Mouse (Mus musculus): Measurements from ENCODE around the gene Shank1. TPM values are rescaled to one million over a fixed set of nuclear protein-coding genes. Genes with fewer than 3 reads are reported as not detected.
"Not testable (repeated sequence)": the region's sequence is repeated elsewhere in the genome, so short reads cannot be mapped to it uniquely, and the experiment has no call there.

Gene Shank1
- total RNA-seq, 1 experiment = 1.0 TPM

DNA sequence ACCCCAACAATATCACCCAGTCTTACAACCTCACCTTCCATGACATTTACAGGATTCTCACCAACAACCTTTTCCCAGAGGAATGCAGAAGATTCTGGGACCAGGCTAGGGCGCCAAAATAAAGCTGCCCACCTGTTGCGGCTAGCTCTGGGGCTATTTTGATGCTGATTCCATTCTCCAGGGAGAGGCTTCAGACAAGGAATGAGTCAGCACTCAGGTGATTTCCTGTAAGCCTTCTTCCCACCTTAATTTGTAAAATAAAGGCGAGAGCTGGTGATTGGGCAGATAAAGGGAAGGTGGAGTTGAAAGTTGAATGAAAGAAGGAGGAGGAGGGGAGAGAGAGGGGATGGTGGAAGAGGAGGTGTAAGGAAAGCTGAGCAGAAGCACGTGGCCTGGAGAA, 18.6 kb upstream of the Shank1 start:
- no peak overlapping the region for H3K4me3 ChIP-seq (ENCODE audit: insufficient read depth in 1 of 2, low read depth in 1 of 2, low read length in 2 of 2, poor library complexity in 1 of 2, severe bottlenecking in 1 of 2)
- no peaks in the 10 kb centered on the region for H3K9me3 ChIP-seq (ENCODE audit: control insufficient read depth, insufficient read depth, low read depth, low read length)
- in situ Hi-C loops (cut with MboI; ENCODE audit: low sequenced_read_pairs in 2 of 2, unreplicated experiment in 2 of 2) = no loop called here
- TF ChIP-seq MAFK (IDR thresholded peaks at IDR 0.05; ENCODE audit: insufficient read depth, low read depth, low read length) (peak; percentile 72; the same call in 1 of the 2 replicates), HCFC1 (IDR thresholded peaks at IDR 0.05; ENCODE audit: borderline replicate concordance, insufficient read depth, low read length) (no peak)
- no peaks in the 10 kb centered on the region for H3K36me3 ChIP-seq (ENCODE audit: control insufficient read depth, insufficient read depth, low read length, poor library complexity, severe bottlenecking)
- DNase-seq (ENCODE audit: low read depth, low spot score) = no peak
- peak overlapping the region; percentile 59 for H3K27ac ChIP-seq (ENCODE audit: insufficient read depth, low read depth, low read length, poor library complexity, severe bottlenecking)
- no peak overlapping the region for H3K9ac ChIP-seq (ENCODE audit: insufficient read depth, low read depth, low read length, poor library complexity, severe bottlenecking)
- H3K4me1 ChIP-seq (ENCODE audit: control insufficient read depth in 2 of 2, insufficient read depth in 2 of 2, low read length in 2 of 2, poor library complexity in 1 of 2) = no peaks in the 10 kb centered on the region

DNA sequence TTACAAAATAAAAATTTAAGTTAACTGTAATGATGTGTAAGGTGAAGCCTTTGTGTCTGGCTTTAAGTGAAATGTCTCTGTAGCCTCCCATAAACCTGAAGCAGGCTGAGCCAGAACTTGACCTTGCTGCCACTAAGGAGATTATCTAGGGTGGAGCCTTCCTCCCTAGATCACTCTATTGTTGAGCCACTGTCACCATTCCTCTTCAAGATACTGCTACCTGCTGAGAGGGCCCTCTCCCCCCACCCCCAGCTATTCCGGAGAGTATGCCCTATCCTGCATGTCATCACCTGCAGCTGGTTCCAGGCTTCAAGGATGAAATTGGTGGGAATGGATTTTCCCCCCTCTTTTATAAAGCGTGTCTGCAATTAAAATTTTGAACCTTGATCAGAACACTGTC, 12.6 kb upstream of the Shank1 start:
- H3K4me3 ChIP-seq (ENCODE audit: insufficient read depth in 1 of 2, low read depth in 1 of 2, low read length in 2 of 2, poor library complexity in 1 of 2, severe bottlenecking in 1 of 2); H3K9ac ChIP-seq (ENCODE audit: insufficient read depth, low read depth, low read length, poor library complexity, severe bottlenecking); H3K4me1 ChIP-seq (ENCODE audit: control insufficient read depth in 2 of 2, insufficient read depth in 2 of 2, low read length in 2 of 2, poor library complexity in 1 of 2); in situ Hi-C loops (cut with MboI; ENCODE audit: low sequenced_read_pairs in 2 of 2, unreplicated experiment in 2 of 2); DNase-seq (ENCODE audit: low read depth, low spot score); H3K9me3 ChIP-seq (ENCODE audit: control insufficient read depth, insufficient read depth, low read depth, low read length); H3K36me3 ChIP-seq (ENCODE audit: control insufficient read depth, insufficient read depth, low read length, poor library complexity, severe bottlenecking); H3K27ac ChIP-seq (ENCODE audit: insufficient read depth, low read depth, low read length, poor library complexity, severe bottlenecking): not testable (repeated sequence)

DNA sequence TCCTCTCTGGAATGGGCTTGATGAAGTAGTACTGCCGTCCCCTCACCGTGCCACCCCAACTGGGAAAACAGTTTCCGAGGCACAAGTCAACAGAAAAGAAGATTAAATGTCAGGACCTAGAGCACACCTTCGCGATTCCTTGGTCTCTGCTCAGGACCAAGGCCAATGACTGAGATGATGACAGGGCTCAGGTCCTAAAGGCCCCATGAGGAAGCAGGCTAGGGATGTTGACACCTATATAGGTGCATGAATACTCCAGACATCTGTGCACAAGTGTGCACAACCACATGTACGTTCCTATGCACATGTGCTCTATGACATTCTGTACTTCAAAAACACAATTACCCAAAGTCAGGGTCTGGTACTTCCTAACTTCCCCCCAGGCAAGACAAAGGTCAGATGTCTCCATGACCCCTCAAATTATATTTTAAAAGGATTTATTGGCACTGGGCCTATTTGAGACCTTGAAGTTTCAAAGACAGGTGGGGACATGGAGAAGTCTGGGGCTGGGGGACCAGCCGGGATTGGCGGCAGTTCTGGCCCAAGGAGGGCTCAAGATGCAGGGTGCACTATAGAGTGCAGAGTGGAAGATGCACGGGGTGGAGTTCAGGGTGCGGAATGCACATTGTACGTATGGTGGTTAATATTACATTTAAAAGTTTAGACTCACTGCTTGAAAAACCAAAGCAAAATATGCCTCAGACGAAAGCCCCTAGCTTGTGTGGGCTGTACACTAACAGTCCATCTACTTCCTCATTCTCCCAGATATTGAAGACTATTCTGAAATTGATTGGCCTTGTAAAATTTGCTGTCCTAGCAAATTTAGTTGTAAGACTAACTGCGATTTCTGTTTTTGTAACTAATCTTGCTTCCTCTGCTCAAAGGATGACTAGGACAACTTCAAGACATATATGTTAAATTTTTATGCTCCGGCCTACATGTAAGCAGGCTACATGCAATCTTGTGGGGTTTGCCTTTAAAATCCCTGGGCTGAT, 6.4 kb upstream of the Shank1 start:
- H3K9me3 ChIP-seq (ENCODE audit: control insufficient read depth, insufficient read depth, low read depth, low read length) = no peaks in the 10 kb centered on the region
- no peak for DNase-seq (ENCODE audit: low read depth, low spot score)

DNA sequence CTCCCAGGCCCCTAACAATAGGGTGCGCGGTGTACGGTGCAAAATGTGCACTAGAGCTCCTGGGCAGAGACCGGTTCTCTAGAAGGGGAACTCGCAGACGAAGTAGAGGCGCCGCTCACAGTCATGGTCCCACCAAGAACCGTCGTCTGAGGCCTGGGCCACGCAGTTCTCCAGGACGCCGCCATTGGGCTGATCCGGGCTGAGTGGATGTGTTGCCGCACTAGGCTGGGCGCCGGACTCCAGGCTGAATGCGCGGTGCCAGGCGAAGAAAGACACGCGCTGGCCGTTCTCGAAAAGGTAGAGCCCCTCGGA, 5.6 kb upstream of the Shank1 start:
- Histone ChIP-seq H3K27ac (ENCODE audit: insufficient read depth, low read depth, low read length, poor library complexity, severe bottlenecking) (peak overlapping the region; percentile 78), H3K4me3 (ENCODE audit: insufficient read depth in 1 of 2, low read depth in 1 of 2, low read length in 2 of 2, poor library complexity in 1 of 2, severe bottlenecking in 1 of 2) (peak overlapping the region; percentile 75 to 81), H3K9me3 (ENCODE audit: control insufficient read depth, insufficient read depth, low read depth, low read length) (no peaks in the 10 kb centered on the region), H3K36me3 (ENCODE audit: control insufficient read depth, insufficient read depth, low read length, poor library complexity, severe bottlenecking) (no peaks in the 10 kb centered on the region), H3K9ac (ENCODE audit: insufficient read depth, low read depth, low read length, poor library complexity, severe bottlenecking) (peak overlapping the region; percentile 97), H3K4me1 (ENCODE audit: control insufficient read depth in 2 of 2, insufficient read depth in 2 of 2, low read length in 2 of 2, poor library complexity in 1 of 2) (peaks cover 1 to 18% of the 10 kb centered on the region in 2 experiments; a peak in 3 of 4 replicates)
- DNase-seq (ENCODE audit: low read depth, low spot score) = no peak
- in situ Hi-C loops (cut with MboI; ENCODE audit: low sequenced_read_pairs in 2 of 2, unreplicated experiment in 2 of 2) = no loop called here
- TF ChIP-seq ZNF384 (IDR thresholded peaks at IDR 0.05; ENCODE audit: low read depth, low read length) (no peak), ZC3H11A (IDR thresholded peaks at IDR 0.05; ENCODE audit: borderline replicate concordance, low read depth, low read length) (no peak), MAFK (IDR thresholded peaks at IDR 0.05; ENCODE audit: insufficient read depth, low read depth, low read length) (no peak), CHD2 (IDR thresholded peaks at IDR 0.05; ENCODE audit: low read depth, low read length) (no peak), HCFC1 (IDR thresholded peaks at IDR 0.05; ENCODE audit: borderline replicate concordance, insufficient read depth, low read length) (no peak)

More for the DNA sequence above, 6.4 kb upstream of the Shank1 start:
- Histone ChIP-seq H3K36me3 (ENCODE audit: control insufficient read depth, insufficient read depth, low read length, poor library complexity, severe bottlenecking) (no peaks in the 10 kb centered on the region), H3K4me1 (ENCODE audit: control insufficient read depth in 2 of 2, insufficient read depth in 2 of 2, low read length in 2 of 2, poor library complexity in 1 of 2) (peaks cover 1 to 18% of the 10 kb centered on the region in 2 experiments; a peak in 3 of 4 replicates), H3K9ac (ENCODE audit: insufficient read depth, low read depth, low read length, poor library complexity, severe bottlenecking) (peak overlapping the region; percentile 97), H3K4me3 (ENCODE audit: insufficient read depth in 1 of 2, low read depth in 1 of 2, low read length in 2 of 2, poor library complexity in 1 of 2, severe bottlenecking in 1 of 2) (peak overlapping the region; percentile 75 to 81), H3K27ac (ENCODE audit: insufficient read depth, low read depth, low read length, poor library complexity, severe bottlenecking) (no peak overlapping the region)
- in situ Hi-C loops (cut with MboI; ENCODE audit: low sequenced_read_pairs in 2 of 2, unreplicated experiment in 2 of 2) = no loop called here
- TF ChIP-seq MAFK (IDR thresholded peaks at IDR 0.05; ENCODE audit: insufficient read depth, low read depth, low read length) = peak; percentile 37; the same call in 1 of the 2 replicates
- no peak for TF ChIP-seq ZC3H11A (IDR thresholded peaks at IDR 0.05; ENCODE audit: borderline replicate concordance, low read depth, low read length)
- no peak for TF ChIP-seq HCFC1 (IDR thresholded peaks at IDR 0.05; ENCODE audit: borderline replicate concordance, insufficient read depth, low read length)
- no peak for TF ChIP-seq ZNF384 (IDR thresholded peaks at IDR 0.05; ENCODE audit: low read depth, low read length)

All from ES-E14 (cell line).